Mouse (Mus musculus) testis, adult 2 months (tissue): ENCODE data around the gene Plin5.

Experiments
- CTCF ChIP-seq: fragments of 200-500 bp; IDR thresholded peaks from 2 replicates; pipeline ENCODE4 v1.5.1; 2012; ENCODE audit warnings: low read depth, mild to moderate bottlenecking, inconsistent platforms, low read length, moderate library complexity; ENCODE audit not compliant: control insufficient read depth, insufficient read depth, insufficient replicate concordance
- POLR2A ChIP-seq: fragments of 200-500 bp; IDR thresholded peaks from 2 replicates; pipeline ENCODE4 v1.6.1; 2012; ENCODE audit warnings: low read depth, mild to moderate bottlenecking, inconsistent platforms, low read length, moderate library complexity; ENCODE audit not compliant: control insufficient read depth

GRCm38 (mm10) chr17:56066451-56066850 lies 50.9 kb downstream of the Plin5 start:
- TF ChIP-seq CTCF, result no peak
- no peak for TF ChIP-seq POLR2A
